Mouse (Mus musculus) limb, embryonic 10.5 days (tissue): ENCODE data around the gene Opcml. TPM values are rescaled to one million over a fixed set of nuclear protein-coding genes. Genes with fewer than 3 reads are reported as not detected.

ENCODE experiments used
- DNase-seq: peaks from one replicate; pipeline ENCODE4 v3.0.0-alpha.2; 2017; ENCODE audit warnings: low spot score
- H3K27ac ChIP-seq: fragments of 300-500 bp; sonication (generic); 2 replicates; pipeline ENCODE4 v1.5.1; 2016; ENCODE audit warnings: mild to moderate bottlenecking
- H3K27me3 ChIP-seq: fragments of 300-500 bp; sonication (generic); 2 replicates; pipeline ENCODE4 v1.6.1; 2016; ENCODE audit warnings: low read depth, mild to moderate bottlenecking; ENCODE audit not compliant: poor library complexity, severe bottlenecking
- H3K36me3 ChIP-seq: fragments of 300-500 bp; sonication (generic); 2 replicates; pipeline ENCODE4 v1.6.1; 2016; ENCODE audit warnings: mild to moderate bottlenecking, moderate library complexity
- H3K4me1 ChIP-seq: fragments of 300-500 bp; sonication (generic); 2 replicates; pipeline ENCODE4 v1.6.1; 2016
- H3K4me3 ChIP-seq: fragments of 300-500 bp; sonication (generic); 2 replicates; pipeline ENCODE4 v1.5.1; 2016; ENCODE audit warnings: mild to moderate bottlenecking, moderate library complexity
- H3K9me3 ChIP-seq: fragments of 300-500 bp; sonication (generic); replicated peaks from 2 replicates; pipeline ENCODE4 v1.6.1; 2016; ENCODE audit warnings: mild to moderate bottlenecking
- WGBS: fragments of 180-500 bp; shearing (Covaris S2); methylation state at CpG from one replicate; pipeline ENCODE4 v1.1.7; 2016; 5-methylcytosine and 5-hydroxymethylcytosine counted together
- polyA plus RNA-seq: library from polyadenylated mRNA; unstranded; fragments of >200 nt; fragmentation: Nextera tagmentation; extraction: Ambion mirVana; gene quantifications from 2 replicates; pipeline ENCODE4 v1.2.1, GENCODE M21; 2016

Opcml gene
- polyA plus RNA-seq, 1 experiment from 2014 or later, result 0.46 TPM

GRCm38 (mm10) chr9:28080694-28081093, 290.1 kb downstream of the Opcml start:
- Histone ChIP-seq H3K36me3 (no peaks in the 10 kb centered on the region), H3K4me1 (peaks cover 10% of the 10 kb centered on the region; the same call in 1 of the 2 replicates), H3K4me3 (no peak overlapping the region), H3K9me3 (no peaks in the 10 kb centered on the region), H3K27ac (no peak overlapping the region), H3K27me3 (peaks cover 86% of the 10 kb centered on the region)
- no peak for DNase-seq
- WGBS, result 64% methylated on average over 4 of the region's 4 CpGs

GRCm38 (mm10) chr9:28083754-28084153, 293.2 kb downstream of the Opcml start:
- DNase-seq, result no peak
- H3K36me3 ChIP-seq, result no peaks in the 10 kb centered on the region
- peaks cover 100% of the 10 kb centered on the region for H3K27me3 ChIP-seq
- WGBS, result 95% methylated on average over 3 of the region's 3 CpGs
- no peaks in the 10 kb centered on the region for H3K9me3 ChIP-seq
- H3K4me3 ChIP-seq, result no peak overlapping the region
- peaks cover 15% of the 10 kb centered on the region; the same call in 1 of the 2 replicates for H3K4me1 ChIP-seq
- no peak overlapping the region for H3K27ac ChIP-seq

GRCm38 (mm10) chr9:28084273-28084726, 293.7 kb downstream of the Opcml start:
- peaks cover 100% of the 10 kb centered on the region for H3K27me3 ChIP-seq
- no peak overlapping the region for H3K4me3 ChIP-seq
- H3K4me1 ChIP-seq, result peaks cover 15% of the 10 kb centered on the region; the same call in 1 of the 2 replicates
- H3K27ac ChIP-seq, result no peak overlapping the region
- H3K9me3 ChIP-seq, result no peaks in the 10 kb centered on the region
- 45% methylated on average over 2 of the region's 2 CpGs for WGBS
- DNase-seq, result no peak
- no peaks in the 10 kb centered on the region for H3K36me3 ChIP-seq

GRCm38 (mm10) chr9:28091395-28091794, 300.8 kb downstream of the Opcml start:
- H3K27me3 ChIP-seq, result peaks cover 94% of the 10 kb centered on the region

GRCm38 (mm10) chr9:28094722-28095121, 304.1 kb downstream of the Opcml start:
- H3K4me1 ChIP-seq, result peaks cover 3% of the 10 kb centered on the region; the same call in 1 of the 2 replicates
- DNase-seq, result no peak
- H3K27me3 ChIP-seq, result peaks cover 94% of the 10 kb centered on the region
- no peaks in the 10 kb centered on the region for H3K9me3 ChIP-seq
- over 99% methylated on average over 4 of the region's 4 CpGs for WGBS
- no peak overlapping the region for H3K4me3 ChIP-seq
- no peaks in the 10 kb centered on the region for H3K36me3 ChIP-seq
- H3K27ac ChIP-seq, result no peak overlapping the region

More at GRCm38 (mm10) chr9:28091395-28091794, 300.8 kb downstream of the Opcml start:
- Histone ChIP-seq H3K4me3 (no peak overlapping the region), H3K9me3 (no peaks in the 10 kb centered on the region), H3K4me1 (peaks cover 3% of the 10 kb centered on the region), H3K27ac (no peak overlapping the region), H3K36me3 (no peaks in the 10 kb centered on the region)
- peak; percentile 52 for DNase-seq
- WGBS, result 3% methylated on average over 1 of the region's 1 CpGs

GRCm38 (mm10) chr9:28096204-28096603, 305.6 kb downstream of the Opcml start:
- no peak for DNase-seq
- no peaks in the 10 kb centered on the region for H3K9me3 ChIP-seq
- WGBS, result 99% methylated on average over 2 of the region's 2 CpGs
- H3K36me3 ChIP-seq, result no peaks in the 10 kb centered on the region
- no peak overlapping the region for H3K4me3 ChIP-seq
- peaks cover 3% of the 10 kb centered on the region; the same call in 1 of the 2 replicates for H3K4me1 ChIP-seq
- H3K27me3 ChIP-seq, result peaks cover 94% of the 10 kb centered on the region
- no peak overlapping the region for H3K27ac ChIP-seq

- Histone ChIP-seq H3K9me3 (no peaks in the 10 kb centered on the region), H3K4me1 (no peaks in the 10 kb centered on the region), H3K4me3 (no peak overlapping the region), H3K27ac (no peak overlapping the region), H3K36me3 (no peaks in the 10 kb centered on the region), H3K27me3 (peaks cover 88% of the 10 kb centered on the region)
- DNase-seq, result no peak
Measured at GRCm38 (mm10) chr9:28101981-28102380, 311.4 kb downstream of the Opcml start.

GRCm38 (mm10) chr9:28121858-28122257, 331.3 kb downstream of the Opcml start:
- Histone ChIP-seq H3K36me3 (no peaks in the 10 kb centered on the region), H3K4me1 (no peaks in the 10 kb centered on the region), H3K27ac (no peak overlapping the region), H3K27me3 (no peaks in the 10 kb centered on the region), H3K9me3 (no peaks in the 10 kb centered on the region), H3K4me3 (no peak overlapping the region)
- 85% methylated on average over 2 of the region's 2 CpGs for WGBS
- DNase-seq, result no peak

GRCm38 (mm10) chr9:28128735-28129134, 338.2 kb downstream of the Opcml start:
- H3K4me3 ChIP-seq, result no peak overlapping the region
- H3K9me3 ChIP-seq, result no peaks in the 10 kb centered on the region
- no peak for DNase-seq
- H3K36me3 ChIP-seq, result no peaks in the 10 kb centered on the region
- no peak overlapping the region for H3K27ac ChIP-seq
- whole genome bisulfite sequencing, result 77% methylated on average over 1 of the region's 1 CpGs
- no peaks in the 10 kb centered on the region for H3K27me3 ChIP-seq
- H3K4me1 ChIP-seq, result no peaks in the 10 kb centered on the region

GRCm38 (mm10) chr9:28131521-28131920, 340.9 kb downstream of the Opcml start:
- DNase-seq, result no peak
- Histone ChIP-seq H3K4me1 (no peaks in the 10 kb centered on the region), H3K27me3 (no peaks in the 10 kb centered on the region), H3K9me3 (no peaks in the 10 kb centered on the region), H3K4me3 (no peak overlapping the region), H3K27ac (no peak overlapping the region), H3K36me3 (no peaks in the 10 kb centered on the region)
- 80% methylated on average over 1 of the region's 1 CpGs for WGBS

- H3K4me3 ChIP-seq, result no peak overlapping the region
- H3K4me1 ChIP-seq, result no peaks in the 10 kb centered on the region
- no peaks in the 10 kb centered on the region for H3K27me3 ChIP-seq
- DNase-seq, result no peak
- WGBS, result 56% methylated on average over 2 of the region's 2 CpGs
- no peaks in the 10 kb centered on the region for H3K36me3 ChIP-seq
- H3K9me3 ChIP-seq, result no peaks in the 10 kb centered on the region
- no peak overlapping the region for H3K27ac ChIP-seq
Measured at GRCm38 (mm10) chr9:28136614-28137013, 346.0 kb downstream of the Opcml start.

GRCm38 (mm10) chr9:28139957-28140597, 349.5 kb downstream of the Opcml start:
- 94% methylated on average over 12 of the region's 12 CpGs for WGBS
- no peak for DNase-seq
- no peaks in the 10 kb centered on the region for H3K9me3 ChIP-seq
- H3K36me3 ChIP-seq, result no peaks in the 10 kb centered on the region
- no peak overlapping the region for H3K27ac ChIP-seq
- H3K4me1 ChIP-seq, result no peaks in the 10 kb centered on the region
- H3K4me3 ChIP-seq, result no peak overlapping the region
- no peaks in the 10 kb centered on the region for H3K27me3 ChIP-seq

GRCm38 (mm10) chr9:28149507-28149906, 358.9 kb downstream of the Opcml start:
- 88% methylated on average over 3 of the region's 3 CpGs for WGBS
- H3K36me3 ChIP-seq, result no peaks in the 10 kb centered on the region

GRCm38 (mm10) chr9:28153748-28154147, 363.2 kb downstream of the Opcml start:
- H3K4me3 ChIP-seq, result no peak overlapping the region
- no peak for DNase-seq
- WGBS, result 36% methylated on average over 6 of the region's 6 CpGs
- no peaks in the 10 kb centered on the region for H3K27me3 ChIP-seq
- peaks cover 16% of the 10 kb centered on the region for H3K4me1 ChIP-seq
- no peaks in the 10 kb centered on the region for H3K9me3 ChIP-seq
- no peaks in the 10 kb centered on the region for H3K36me3 ChIP-seq
- no peak overlapping the region for H3K27ac ChIP-seq

More at GRCm38 (mm10) chr9:28149507-28149906, 358.9 kb downstream of the Opcml start:
- H3K4me3 ChIP-seq, result no peak overlapping the region
- H3K9me3 ChIP-seq, result no peaks in the 10 kb centered on the region
- DNase-seq, result no peak
- H3K27ac ChIP-seq, result no peak overlapping the region
- H3K4me1 ChIP-seq, result peaks cover 16% of the 10 kb centered on the region
- no peaks in the 10 kb centered on the region for H3K27me3 ChIP-seq
